Mouse (Mus musculus) midbrain, postnatal 0 days (tissue): Measurements from ENCODE around the gene Ccdc110. TPM values are rescaled to one million over a fixed set of nuclear protein-coding genes. Genes with fewer than 3 reads are reported as not detected.

ENCODE experiments used
- ATAC-seq: fragments of 200-750 bp; cut with Nextera tagmentation; 2 replicates; pipeline ENCODE4 v1.8.0; 2017; ENCODE audit warnings: moderate number of reproducible peaks, mild to moderate bottlenecking, moderate TSS enrichment, moderate library complexity; ENCODE audit not compliant: low FRiP score
- DNase-seq: peaks from one replicate; pipeline ENCODE4 v3.0.0-alpha.2; 2015; ENCODE audit warnings: low spot score
- H3K27ac ChIP-seq: fragments of 300-500 bp; sonication (generic); 2 replicates; pipeline ENCODE4 v1.5.1; 2014; ENCODE audit warnings: low read depth, mild to moderate bottlenecking, low read length, mixed read lengths
- H3K27me3 ChIP-seq: fragments of 300-500 bp; sonication (generic); 2 replicates; pipeline ENCODE4 v1.6.1; 2014; ENCODE audit warnings: low read length, control low read depth, mixed read lengths; ENCODE audit not compliant: insufficient read depth
- H3K36me3 ChIP-seq: fragments of 300-500 bp; sonication (generic); 2 replicates; pipeline ENCODE4 v1.6.1; 2014; ENCODE audit warnings: low read length, control low read depth, mixed read lengths; ENCODE audit not compliant: insufficient read depth
- H3K4me1 ChIP-seq: fragments of 300-500 bp; sonication (generic); 2 replicates; pipeline ENCODE4 v1.6.1; 2014; ENCODE audit warnings: mild to moderate bottlenecking, control low read depth, antibody characterized with exemption, low read length, mixed read lengths; ENCODE audit not compliant: insufficient read depth
- H3K4me2 ChIP-seq: fragments of 300-500 bp; sonication (generic); 2 replicates; pipeline ENCODE4 v1.6.1; 2014; ENCODE audit warnings: low read depth, mild to moderate bottlenecking, low read length, mixed read lengths; ENCODE audit not compliant: poor library complexity, severe bottlenecking
- H3K4me3 ChIP-seq: fragments of 300-500 bp; sonication (generic); 2 replicates; pipeline ENCODE4 v1.5.1; 2014; ENCODE audit warnings: low read depth, mild to moderate bottlenecking, low read length, moderate library complexity
- H3K9ac ChIP-seq: fragments of 300-500 bp; sonication (generic); replicated peaks from 2 replicates; pipeline ENCODE4 v1.6.1; 2014; ENCODE audit warnings: mild to moderate bottlenecking, low read length, moderate library complexity, mixed read lengths; ENCODE audit not compliant: poor library complexity, severe bottlenecking
- H3K9me3 ChIP-seq: fragments of 300-500 bp; sonication (generic); 2 replicates; pipeline ENCODE4 v1.6.1; 2016; ENCODE audit warnings: low read length, control low read depth
- CTCF ChIP-seq: IDR thresholded peaks from 2 replicates; pipeline ENCODE4 v1.5.1; 2016; ENCODE audit warnings: antibody characterized with exemption, mild to moderate bottlenecking
- WGBS: fragments of 180-500 bp; shearing (Covaris S2); extraction: QIAGEN DNeasy Blood & Tissue Kit; methylation state at CpG from one replicate; pipeline ENCODE4 v1.1.7; 2014; 5-methylcytosine and 5-hydroxymethylcytosine counted together
- polyA plus RNA-seq: library from polyadenylated mRNA; unstranded; fragments of >200 nt; fragmentation: Nextera tagmentation; extraction: Ambion mirVana; gene quantifications from 2 replicates; pipeline ENCODE4 v1.2.1, GENCODE M21; 2015
- total RNA-seq: library from RNA; depleted of rRNA; stranded (reverse); fragments of >200 nt; gene quantifications from 2 replicates; pipeline ENCODE4 v1.2.3, GENCODE M21; 2014; rRNA removed

Gene Ccdc110
- total RNA-seq = 0.16 TPM in 1 of 2 replicates, not detected in the other
- polyA plus RNA-seq = 0.07 and 0.10 TPM in 2 replicates

DNA sequence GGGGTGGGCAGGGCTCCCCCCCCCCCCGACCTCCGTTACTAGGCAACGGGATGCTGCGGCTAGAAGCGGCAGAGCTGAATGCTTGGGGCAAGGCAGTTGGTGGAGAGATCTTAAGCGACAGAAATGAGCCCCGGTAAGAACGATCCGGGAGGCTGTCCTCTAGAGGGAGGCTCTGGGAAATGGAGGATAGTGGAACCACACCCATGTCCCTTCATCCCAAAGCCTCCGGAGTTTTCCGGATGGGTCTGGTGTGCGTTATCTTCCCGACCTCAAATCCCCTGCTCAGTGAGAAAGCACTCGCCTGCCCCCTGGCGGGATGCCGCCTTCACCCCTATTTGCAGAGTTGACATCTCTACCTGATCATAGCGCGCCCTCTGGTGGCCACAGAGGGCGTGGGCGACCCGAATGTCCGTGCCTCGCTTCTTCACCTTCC lies at the start of gene Ccdc110:
Gene Ccdc110 (plus strand): TSS at position 38 of the 433 bp plus-strand sequence.
- WGBS = 2% methylated on average over 23 of the region's 23 CpGs

GRCm38 (mm10) chr8:45885202-45885685 lies 49.2 kb upstream of the Ccdc110 start, which contains the start of gene Pdlim3:
Gene Pdlim3, plus strand, starts transcription at chr8:45885461.
- H3K27ac ChIP-seq = no peak within 1 kb of the TSS
- 0 out of 2 replicates have a peak, but pooled peaks cover 4% of the 10 kb centered on the region for H3K27me3 ChIP-seq
- H3K4me3 ChIP-seq = peak within 1 kb of the TSS; percentile 35
- H3K9ac ChIP-seq = 0 out of 2 replicates have a peak within 1 kb of the TSS, but pooled peaks have one; percentile 36
- TF ChIP-seq CTCF = no peak
- peak within 1 kb of the TSS; percentile 87 for H3K4me2 ChIP-seq
- no peaks in the 10 kb centered on the region for H3K9me3 ChIP-seq
- no peaks in the 10 kb centered on the region for H3K36me3 ChIP-seq
- H3K4me1 ChIP-seq = no peaks in the 10 kb centered on the region
- DNase-seq = peak; percentile 45
- ATAC-seq = peak; percentile 62
- WGBS = 0% methylated on average over 22 of the region's 22 CpGs

More for the DNA sequence above, at the start of gene Ccdc110:
- 0 out of 2 replicates have a peak within 1 kb of the TSS, but pooled peaks have one; percentile 13 for H3K9ac ChIP-seq
- no peaks in the 10 kb centered on the region for H3K9me3 ChIP-seq
- H3K4me3 ChIP-seq = peak within 1 kb of the TSS; percentile 37
- H3K36me3 ChIP-seq = no peaks in the 10 kb centered on the region
- peak; percentile 100 for TF ChIP-seq CTCF
- H3K27me3 ChIP-seq = peaks cover 4% of the 10 kb centered on the region; the same call in 1 of the 2 replicates
- peak; percentile 92 for ATAC-seq
- H3K27ac ChIP-seq = no peak within 1 kb of the TSS
- H3K4me2 ChIP-seq = peak within 1 kb of the TSS; percentile 50
- no peaks in the 10 kb centered on the region for H3K4me1 ChIP-seq
- DNase-seq = peak; percentile 95

GRCm38 (mm10) chr8:45885775-45886174 lies 48.6 kb upstream of the Ccdc110 start:
- Histone ChIP-seq H3K9me3 (no peaks in the 10 kb centered on the region), H3K27ac (no peak overlapping the region), H3K4me3 (peak overlapping the region; percentile 35), H3K4me2 (peak overlapping the region; percentile 87), H3K4me1 (no peaks in the 10 kb centered on the region), H3K27me3 (0 out of 2 replicates have a peak, but pooled peaks cover 4% of the 10 kb centered on the region), H3K9ac (0 out of 2 replicates have a peak overlapping the region, but pooled peaks have one; percentile 36), H3K36me3 (no peaks in the 10 kb centered on the region)
- peak; percentile 52 for TF ChIP-seq CTCF
- WGBS = 37% methylated on average over 2 of the region's 2 CpGs
- DNase-seq (peak; percentile 48), ATAC-seq (peak; percentile 44; the same call in 1 of the 2 replicates)

- no peak for TF ChIP-seq CTCF
- H3K27ac ChIP-seq = no peak overlapping the region
- H3K9me3 ChIP-seq = no peaks in the 10 kb centered on the region
- no peak overlapping the region for H3K4me2 ChIP-seq
- H3K9ac ChIP-seq = no peak overlapping the region
- DNase-seq (no peak), ATAC-seq (no peak)
- H3K4me1 ChIP-seq = no peaks in the 10 kb centered on the region
- no peak overlapping the region for H3K4me3 ChIP-seq
- 96% methylated on average over 7 of the region's 7 CpGs for WGBS
- 0 out of 2 replicates have a peak, but pooled peaks cover 4% of the 10 kb centered on the region for H3K27me3 ChIP-seq
- H3K36me3 ChIP-seq = no peaks in the 10 kb centered on the region
Measured at GRCm38 (mm10) chr8:45889737-45890136, 44.7 kb upstream of the Ccdc110 start.

DNA sequence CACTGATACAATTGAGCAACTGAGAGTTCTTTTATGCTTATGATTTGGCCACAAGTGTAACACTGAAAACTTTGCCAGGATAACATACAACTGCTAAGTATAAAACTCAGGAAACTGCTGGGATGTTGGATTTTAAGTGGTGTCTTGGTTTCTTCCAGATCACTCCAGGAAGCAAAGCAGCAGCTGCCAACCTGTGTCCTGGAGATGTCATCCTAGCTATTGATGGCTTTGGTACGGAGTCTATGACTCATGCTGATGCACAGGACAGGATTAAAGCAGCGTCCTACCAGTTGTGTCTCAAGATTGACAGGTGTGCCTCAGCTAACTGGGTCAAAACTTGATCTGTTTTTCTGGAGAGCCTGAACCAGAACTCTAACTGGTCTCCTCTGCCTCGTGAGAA lies 37.8 kb upstream of the Ccdc110 start:
- no peaks in the 10 kb centered on the region for H3K27me3 ChIP-seq
- no peak for DNase-seq
- H3K4me3 ChIP-seq = no peak overlapping the region
- no peak overlapping the region for H3K9ac ChIP-seq
- no peak for ATAC-seq
- no peak overlapping the region for H3K27ac ChIP-seq
- no peaks in the 10 kb centered on the region for H3K9me3 ChIP-seq
- WGBS = 85% methylated on average over 3 of the region's 3 CpGs
- H3K4me1 ChIP-seq = no peaks in the 10 kb centered on the region
- H3K4me2 ChIP-seq = no peak overlapping the region
- H3K36me3 ChIP-seq = no peaks in the 10 kb centered on the region
- TF ChIP-seq CTCF = no peak

DNA sequence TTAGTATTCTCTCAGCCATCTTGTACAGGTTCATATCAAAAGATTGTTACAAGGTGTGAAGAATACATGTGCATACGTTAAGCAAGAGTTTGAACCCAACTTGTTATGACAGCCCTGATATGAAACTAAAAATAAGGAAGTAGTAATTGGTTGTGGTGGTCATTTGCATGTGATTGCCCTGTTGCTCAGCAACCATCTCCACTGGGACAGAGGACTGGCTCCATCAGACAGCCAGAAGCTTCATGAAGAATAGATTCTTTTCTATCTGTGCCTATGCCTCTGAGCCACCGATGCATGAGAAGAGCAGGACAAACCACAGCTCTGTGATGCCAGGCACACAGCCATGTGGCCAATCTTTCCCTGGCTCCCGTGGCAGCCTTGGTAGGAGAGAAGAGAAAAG lies 34.6 kb upstream of the Ccdc110 start:
- ATAC-seq (no peak; the same call in 1 of the 2 replicates), DNase-seq (peak; percentile 71)
- Histone ChIP-seq H3K36me3 (no peaks in the 10 kb centered on the region), H3K27me3 (no peaks in the 10 kb centered on the region), H3K4me2 (no peak overlapping the region), H3K9me3 (no peaks in the 10 kb centered on the region), H3K27ac (no peak overlapping the region), H3K4me1 (no peaks in the 10 kb centered on the region), H3K4me3 (no peak overlapping the region), H3K9ac (no peak overlapping the region)
- WGBS = 61% methylated on average over 3 of the region's 3 CpGs
- no peak for TF ChIP-seq CTCF
